Mouse (Mus musculus): ENCODE results near the gene B3gnt3.

DNA sequence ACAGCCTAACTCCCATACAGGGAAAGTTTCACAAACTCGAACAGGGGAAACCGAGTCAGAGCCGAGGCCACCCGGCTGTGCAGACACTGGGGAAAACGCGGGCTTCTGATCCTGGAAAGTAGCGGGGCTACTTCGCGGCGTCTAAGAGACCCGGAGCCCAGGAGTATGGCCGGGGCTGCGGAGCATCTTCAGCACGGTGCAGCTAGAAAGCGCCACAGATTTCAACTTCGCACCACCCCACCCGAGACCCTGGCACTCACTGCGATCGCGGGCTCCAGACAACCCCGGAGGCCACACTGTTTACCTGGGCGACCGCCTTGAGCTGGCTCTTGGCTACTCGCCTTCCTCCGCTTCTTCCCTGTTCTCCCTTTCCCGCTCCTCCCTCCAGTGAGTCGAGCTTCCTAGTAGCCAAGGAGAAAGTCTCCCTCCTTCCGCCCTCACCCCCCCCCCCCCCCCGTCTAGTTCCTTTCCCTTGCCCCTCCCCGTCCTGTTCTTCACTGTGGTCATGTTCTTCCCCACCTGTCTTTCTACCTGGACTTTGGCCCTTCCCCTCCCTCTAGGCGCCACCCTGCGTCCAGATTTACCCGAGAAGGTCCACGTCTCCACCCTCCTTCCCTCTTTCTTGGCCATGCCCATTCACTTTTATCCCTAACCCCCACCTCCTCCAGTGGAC lies at the start of gene B3gnt3:
- TF ChIP-seq CTCF (IDR thresholded peaks at IDR 0.05; ENCODE audit: low read depth) (no peak), EP300 (IDR thresholded peaks at IDR 0.05; ENCODE audit: low read depth) (no peak)

Data from liver, postnatal 0 days (tissue).